Mouse (Mus musculus) liver, embryonic 14.5 days (tissue): Measurements from ENCODE around the gene Cnpy2.

ENCODE experiments used
- CTCF ChIP-seq: IDR thresholded peaks from 2 replicates; pipeline ENCODE4 v1.5.1; 2016; ENCODE audit warnings: antibody characterized with exemption, low read depth, control low read depth
- EP300 ChIP-seq: IDR thresholded peaks from 2 replicates; pipeline ENCODE4 v1.6.1; 2016; ENCODE audit warnings: antibody characterized with exemption, low read depth

GRCm38 (mm10) chr10:128340257-128340656 lies 18.0 kb downstream of the Cnpy2 start:
- no peak for TF ChIP-seq EP300
- TF ChIP-seq CTCF, result peak; percentile 56
